Mouse (Mus musculus) CD4-positive, CD25-positive, alpha-beta regulatory T cell, adult 9 weeks (primary cell): ENCODE measurements around the gene Cfap46. TPM values are rescaled to one million over a fixed set of nuclear protein-coding genes. Genes with fewer than 3 reads are reported as not detected.

ENCODE experiments used
- polyA plus RNA-seq: library from polyadenylated mRNA; unstranded; fragments of 100-300 nt; shearing (Covaris generic); gene quantifications from one replicate; pipeline ENCODE4 v1.2.1, GENCODE M21; 2017

The Cfap46 gene
- polyA plus RNA-seq = not detected

DNA sequence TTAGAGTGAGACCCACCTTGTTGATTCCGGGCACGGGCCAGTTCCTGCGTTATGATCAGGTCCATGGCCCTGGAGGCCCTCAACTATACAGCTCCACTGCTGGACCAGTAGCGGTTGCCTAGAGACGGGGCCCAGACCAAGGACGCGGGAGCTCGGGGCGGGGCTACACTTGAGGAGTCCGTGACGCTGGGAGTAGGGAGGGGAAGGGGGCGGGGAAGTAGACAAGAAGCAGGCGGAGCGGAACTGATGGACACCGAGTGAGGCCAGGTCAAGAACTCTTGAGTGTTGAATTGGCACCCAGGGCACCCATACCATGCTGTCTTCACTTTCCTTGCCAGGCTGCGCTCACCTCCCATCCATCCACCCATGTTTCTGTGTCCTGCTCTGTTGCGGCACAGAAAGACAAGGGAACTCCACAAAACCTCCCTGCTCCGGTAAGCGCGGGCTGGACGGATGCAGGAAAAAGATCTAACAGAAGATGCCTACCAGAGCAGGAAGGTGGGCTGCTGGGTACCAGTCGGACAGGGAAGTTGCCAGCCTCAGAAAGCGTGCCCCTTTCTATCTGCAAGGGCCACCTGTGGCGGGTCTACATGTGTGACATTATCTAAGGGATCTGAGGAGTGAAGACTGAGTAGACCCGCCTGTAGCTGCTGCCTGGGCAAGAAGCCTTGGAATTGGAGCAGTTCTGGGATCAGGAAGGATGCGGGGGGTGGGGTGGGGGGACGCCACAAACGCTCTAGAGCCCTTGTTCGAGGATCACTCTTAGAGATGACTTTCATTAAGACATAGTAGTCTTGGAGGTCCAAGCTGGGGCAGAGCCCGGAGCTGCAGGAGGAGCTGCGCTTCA is at the start of gene Cfap46:
Gene Cfap46 (minus strand): TSS at position 112 of the 847 bp plus-strand sequence.

DNA sequence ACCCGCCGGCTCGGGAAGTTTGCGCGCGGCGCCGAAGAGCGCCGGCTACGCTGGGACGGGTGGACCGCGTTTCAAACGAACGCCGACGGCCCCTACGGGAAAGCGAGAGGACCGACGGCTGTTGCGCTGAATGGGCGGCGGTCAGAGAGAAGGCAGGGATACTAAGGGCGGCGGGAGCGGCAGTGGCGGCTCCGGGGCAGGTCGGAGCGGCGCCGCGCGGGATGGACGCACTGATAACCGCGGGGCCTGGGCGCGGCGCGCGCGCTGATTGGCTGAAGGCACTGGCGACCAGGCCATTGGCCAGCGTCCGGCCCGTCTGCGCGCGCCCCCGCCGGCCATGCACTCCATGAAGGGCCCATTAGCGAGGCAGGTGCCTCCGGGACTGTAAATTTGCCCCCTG is 101.0 kb downstream of the Cfap46 start, which contains the start of gene Nkx6-2:
Gene Nkx6-2 (minus strand): TSS at position 203 of the 400 bp plus-strand sequence.

Other genes with a start within 250 kb of the Cfap46 start
- not detected for gene Nkx6-2, start 101.0 kb downstream of the Cfap46 start, polyA plus RNA-seq
- gene Adgra1, start 150.4 kb upstream of the Cfap46 start, polyA plus RNA-seq = not detected
- 0.48 TPM for gene Kndc1, start 210.9 kb upstream of the Cfap46 start, polyA plus RNA-seq